Mouse (Mus musculus) CH12.LX (cell line): ENCODE data around the gene Cyp4f37. TPM values are rescaled to one million over a fixed set of nuclear protein-coding genes. Genes with fewer than 3 reads are reported as not detected.
"Not testable (repeated sequence)": the region's sequence is repeated elsewhere in the genome, so short reads cannot be mapped to it uniquely, and the experiment has no call there.

Source experiments
- DNase-seq: peaks from one replicate; pipeline ENCODE4 v3.0.0-alpha.2; 2013; ENCODE audit errors: extremely low read depth
- H3K27ac ChIP-seq: 2 replicates; pipeline ENCODE4 v1.5.1; 2012; ENCODE audit warnings: low read depth, mild to moderate bottlenecking, control low read depth, moderate library complexity; ENCODE audit not compliant: insufficient read depth
- H3K27me3 ChIP-seq: replicated peaks from 2 replicates; pipeline ENCODE3; 2012; ENCODE audit warnings: inconsistent platforms
- H3K36me3 ChIP-seq, 2 experiments: replicated peaks in 1 of 2; 2 replicates each; pipeline versions ENCODE3 to v1.6.1; 2012; ENCODE audit warnings: inconsistent platforms in 1 of 2, low read length in 1 of 2, mild to moderate bottlenecking in 1 of 2, mixed read lengths in 1 of 2, moderate library complexity in 1 of 2; ENCODE audit not compliant: control insufficient read depth in 1 of 2, insufficient read depth in 1 of 2
- H3K4me1 ChIP-seq, 2 experiments: 2 replicates each; pipeline ENCODE4 v1.6.1; 2012; ENCODE audit warnings: inconsistent platforms in 1 of 2, moderate library complexity in 1 of 2; ENCODE audit not compliant: insufficient read depth in 2 of 2, control insufficient read depth in 1 of 2
- H3K4me2 ChIP-seq: 2 replicates; pipeline ENCODE4 v1.6.1; 2012; ENCODE audit warnings: low read depth, mild to moderate bottlenecking, control low read depth; ENCODE audit not compliant: poor library complexity, insufficient read depth, severe bottlenecking
- H3K4me3 ChIP-seq, 3 experiments: fragments of 150-350 bp in 1 of 3; sonication (generic) in 1 of 3; replicated peaks in 1 of 3; 2 replicates each; pipeline versions ENCODE3 to v1.5.1; 2011 to 2012; ENCODE audit warnings: low read depth in 2 of 3, low read length in 2 of 3, mild to moderate bottlenecking in 2 of 3, moderate library complexity in 2 of 3, control low read depth in 1 of 3, improper control_type of control experiment in 1 of 3, inconsistent platforms in 1 of 3, mixed read lengths in 1 of 3; ENCODE audit not compliant: poor library complexity in 1 of 3
- H3K79me2 ChIP-seq: replicated peaks from 2 replicates; pipeline ENCODE4 v1.6.1; 2012; ENCODE audit warnings: mild to moderate bottlenecking, moderate library complexity; ENCODE audit not compliant: control insufficient read depth, poor library complexity, insufficient read depth, severe bottlenecking; ENCODE audit errors: extremely low read depth
- H3K9ac ChIP-seq: 2 replicates; pipeline ENCODE4 v1.6.1; 2012; ENCODE audit warnings: low read depth, mild to moderate bottlenecking, control low read depth, moderate library complexity; ENCODE audit not compliant: insufficient read depth
- H3K9me3 ChIP-seq: replicated peaks from 2 replicates; pipeline ENCODE3; 2012; ENCODE audit warnings: low read length, inconsistent platforms, mixed read lengths
- BHLHE40 ChIP-seq: IDR thresholded peaks from 2 replicates; pipeline ENCODE4 v1.6.1; 2011; ENCODE audit warnings: mild to moderate bottlenecking, low read depth, low read length, improper control_type of control experiment
- CHD1 ChIP-seq: IDR thresholded peaks from 2 replicates; pipeline ENCODE4 v1.6.1; 2012; ENCODE audit warnings: low read depth, low read length, improper control_type of control experiment, inconsistent platforms
- CHD2 ChIP-seq: IDR thresholded peaks from 2 replicates; pipeline ENCODE4 v1.6.1; 2011; ENCODE audit warnings: low read length, improper control_type of control experiment
- CTCF ChIP-seq, 2 experiments: IDR thresholded peaks in 1 of 2; conservative IDR thresholded peaks in 1 of 2; 2 replicates each; pipeline ENCODE4 v1.5.1; 2011 to 2012; ENCODE audit warnings: low read depth in 2 of 2, low read length in 2 of 2, improper control_type of control experiment in 1 of 2, inconsistent platforms in 1 of 2, mild to moderate bottlenecking in 1 of 2, moderate library complexity in 1 of 2
- E2F4 ChIP-seq: IDR thresholded peaks from 2 replicates; pipeline ENCODE4 v1.6.1; 2011; ENCODE audit warnings: low read depth, low read length, improper control_type of control experiment; ENCODE audit not compliant: insufficient replicate concordance
- ELF1 ChIP-seq: IDR thresholded peaks from 2 replicates; pipeline ENCODE4 v1.6.1; 2014; ENCODE audit warnings: low read depth, mild to moderate bottlenecking, inconsistent platforms, low read length, improper control_type of control experiment
- EP300 ChIP-seq: IDR thresholded peaks from 2 replicates; pipeline ENCODE4 v1.6.1; 2011; ENCODE audit warnings: low read length, improper control_type of control experiment
- ETS1 ChIP-seq: conservative IDR thresholded peaks from 2 replicates; pipeline ENCODE4 v1.6.1; 2012; ENCODE audit warnings: low read depth, mild to moderate bottlenecking, inconsistent platforms, low read length, improper control_type of control experiment, moderate library complexity
- IRF4 ChIP-seq: IDR thresholded peaks from 2 replicates; pipeline ENCODE4 v1.6.1; 2014; ENCODE audit warnings: low read depth, mild to moderate bottlenecking, inconsistent platforms, low read length, improper control_type of control experiment
- JUN ChIP-seq: IDR thresholded peaks from 2 replicates; pipeline ENCODE4 v1.6.1; 2011; ENCODE audit warnings: low read depth, mild to moderate bottlenecking, low read length, improper control_type of control experiment, moderate library complexity; ENCODE audit not compliant: insufficient read depth
- JUND ChIP-seq: conservative IDR thresholded peaks from 2 replicates; pipeline ENCODE4 v1.6.1; 2011; ENCODE audit warnings: low read depth, low read length, improper control_type of control experiment
- KAT2A ChIP-seq: IDR thresholded peaks from 2 replicates; pipeline ENCODE4 v1.6.1; 2012; ENCODE audit warnings: low read length, improper control_type of control experiment, inconsistent platforms; ENCODE audit not compliant: insufficient replicate concordance
- MAFK ChIP-seq: IDR thresholded peaks from 2 replicates; pipeline ENCODE4 v1.6.1; 2011; ENCODE audit warnings: low read length, improper control_type of control experiment; ENCODE audit not compliant: insufficient replicate concordance
- MAX ChIP-seq: IDR thresholded peaks from 2 replicates; pipeline ENCODE4 v1.6.1; 2011; ENCODE audit warnings: low read length, improper control_type of control experiment
- MAZ ChIP-seq: IDR thresholded peaks from 2 replicates; pipeline ENCODE4 v1.6.1; 2012; ENCODE audit warnings: low read depth, mild to moderate bottlenecking, inconsistent platforms, low read length, improper control_type of control experiment, moderate library complexity
- MEF2A ChIP-seq: IDR thresholded peaks from 2 replicates; pipeline ENCODE4 v1.6.1; 2014; ENCODE audit warnings: low read depth, mild to moderate bottlenecking, inconsistent platforms, low read length, improper control_type of control experiment, borderline replicate concordance
- MXI1 ChIP-seq: IDR thresholded peaks from 2 replicates; pipeline ENCODE4 v1.6.1; 2011; ENCODE audit warnings: mild to moderate bottlenecking, low read depth, low read length, improper control_type of control experiment
- MYC ChIP-seq: IDR thresholded peaks from 2 replicates; pipeline ENCODE4 v1.6.1; 2011; ENCODE audit warnings: low read depth, mild to moderate bottlenecking, improper control_type of control experiment, low read length
- NRF1 ChIP-seq: IDR thresholded peaks from 2 replicates; pipeline ENCODE4 v1.6.1; 2014; ENCODE audit warnings: low read depth, mild to moderate bottlenecking, inconsistent platforms, low read length, improper control_type of control experiment, moderate library complexity
- PAX5 ChIP-seq: IDR thresholded peaks from 2 replicates; pipeline ENCODE4 v1.6.1; 2012; ENCODE audit warnings: low read length, inconsistent platforms, mixed read lengths
- POLR2A ChIP-seq: IDR thresholded peaks from 2 replicates; pipeline ENCODE4 v1.6.1; 2011; ENCODE audit warnings: low read depth, mild to moderate bottlenecking, improper control_type of control experiment, low read length
- POLR2AphosphoS2 ChIP-seq: IDR thresholded peaks from 2 replicates; pipeline ENCODE4 v1.6.1; 2011; ENCODE audit warnings: low read depth, low read length, improper control_type of control experiment
- RAD21 ChIP-seq: IDR thresholded peaks from 2 replicates; pipeline ENCODE4 v1.6.1; 2011; ENCODE audit warnings: low read depth, mild to moderate bottlenecking, low read length, improper control_type of control experiment, moderate library complexity
- RCOR1 ChIP-seq: conservative IDR thresholded peaks from 2 replicates; pipeline ENCODE4 v1.6.1; 2012; ENCODE audit warnings: low read depth, mild to moderate bottlenecking, inconsistent platforms, low read length, improper control_type of control experiment
- SIN3A ChIP-seq: IDR thresholded peaks from 2 replicates; pipeline ENCODE4 v1.6.1; 2012; ENCODE audit warnings: low read length, improper control_type of control experiment, inconsistent platforms
- SMC3 ChIP-seq: IDR thresholded peaks from 2 replicates; pipeline ENCODE4 v1.6.1; 2011; ENCODE audit warnings: low read depth, low read length, improper control_type of control experiment
- TCF12 ChIP-seq: IDR thresholded peaks from 2 replicates; pipeline ENCODE4 v1.6.1; 2014; ENCODE audit warnings: low read depth, mild to moderate bottlenecking, inconsistent platforms, low read length, improper control_type of control experiment
- UBTF ChIP-seq: IDR thresholded peaks from 2 replicates; pipeline ENCODE4 v1.6.1; 2012; ENCODE audit warnings: low read depth, mild to moderate bottlenecking, inconsistent platforms, low read length, improper control_type of control experiment, moderate library complexity
- USF1 ChIP-seq: IDR thresholded peaks from 2 replicates; pipeline ENCODE4 v1.6.1; 2014; ENCODE audit warnings: low read depth, mild to moderate bottlenecking, inconsistent platforms, low read length, improper control_type of control experiment
- USF2 ChIP-seq: conservative IDR thresholded peaks from 2 replicates; pipeline ENCODE4 v1.6.1; 2011; ENCODE audit warnings: low read depth, low read length, improper control_type of control experiment
- ZC3H11A ChIP-seq: IDR thresholded peaks from 2 replicates; pipeline ENCODE4 v1.6.1; 2012; ENCODE audit warnings: low read depth, mild to moderate bottlenecking, inconsistent platforms, low read length, improper control_type of control experiment
- ZMIZ1 ChIP-seq: IDR thresholded peaks from 2 replicates; pipeline ENCODE4 v1.6.1; 2012; ENCODE audit warnings: low read depth, mild to moderate bottlenecking, inconsistent platforms, low read length, improper control_type of control experiment
- dilution Hi-C: fragments of 300-500 bp; cut with MboI; formaldehyde crosslinking; loops from 2 replicates; pipeline ENCODE4 v1.14.3; 2020; ENCODE audit warnings: low sequenced_read_pairs; ENCODE audit not compliant: extremely low pct_unique_long_range_greater_than_20kb, extremely low pct_ligation_motif_present
- in situ Hi-C: fragments of 300-500 bp; cut with MboI; formaldehyde crosslinking; loops from 3 replicates; pipeline ENCODE4 v1.14.3; 2019; ENCODE audit warnings: low sequenced_read_pairs, low pct_ligation_motif_present, low pct_unique_long_range_greater_than_20kb, mixed read lengths
- polyA plus RNA-seq: library from polyadenylated mRNA; unstranded; fragments of >175 nt; gene quantifications from 2 replicates; pipeline ENCODE4 v1.2.1, GENCODE M21; 2012; ENCODE audit warnings: low read depth; ENCODE audit not compliant: insufficient read length
- total RNA-seq, 2 experiments: library from RNA; depleted of rRNA; stranded (reverse); fragments of 300-350 nt in 1 of 2; fragments of >200 nt in 1 of 2; gene quantifications; 2 replicates each; pipeline ENCODE4 v1.2.3; 2012 to 2014

Gene Cyp4f37
- total and polyA plus RNA-seq, 3 experiments, result 0.28 to 0.60 (median 0.34) TPM

GRCm38 (mm10) chr17:32634242-32634971, 13.3 kb downstream of the Cyp4f37 start:
- H3K27me3 ChIP-seq, H3K36me3 ChIP-seq, H3K9me3 ChIP-seq, in situ Hi-C loops, dilution Hi-C loops, H3K79me2 ChIP-seq, H3K27ac ChIP-seq: not testable (repeated sequence)
- TF ChIP-seq MAZ, result peak; percentile 4; the same call in 1 of the 2 replicates
- peak; percentile 15 for DNase-seq
- peak overlapping the region; percentile 63 for H3K4me2 ChIP-seq
- peak overlapping the region; percentile 56 for H3K9ac ChIP-seq
- H3K4me3 ChIP-seq, result peak overlapping the region; percentile 64 to 66 (median 65)
- peaks cover 3 to 11% of the 10 kb centered on the region in 2 experiments; a peak in 2 of 4 replicates for H3K4me1 ChIP-seq

- peak overlapping the region; percentile 58 for H3K9ac ChIP-seq
- peak overlapping the region; percentile 64 to 66 (median 65) for H3K4me3 ChIP-seq
- no peaks in the 10 kb centered on the region for H3K36me3 ChIP-seq
- H3K27me3 ChIP-seq, result no peaks in the 10 kb centered on the region
- peak; percentile 97 for DNase-seq
- H3K79me2 ChIP-seq, result no peaks in the 10 kb centered on the region
- in situ Hi-C loops (no loop called here), dilution Hi-C loops (no loop called here)
- no peak overlapping the region for H3K27ac ChIP-seq
- peaks cover 3 to 9% of the 10 kb centered on the region in 2 experiments; a peak in 2 of 4 replicates for H3K4me1 ChIP-seq
- H3K4me2 ChIP-seq, result peak overlapping the region; percentile 63
- no peaks in the 10 kb centered on the region for H3K9me3 ChIP-seq
- TF ChIP-seq USF2 (no peak), JUN (no peak), ELF1 (peak; percentile 95), BHLHE40 (no peak), POLR2AphosphoS2 (no peak), EP300 (no peak), SIN3A (peak; percentile 59; the same call in 1 of the 2 replicates), CTCF (conservative IDR thresholded peaks at IDR 0.05 in 1 of 2, IDR thresholded peaks at IDR 0.05 in 1 of 2; ENCODE audit: low read depth in 2 of 2, low read length in 2 of 2) (peak; percentile 78 to 96), RAD21 (peak; percentile 91), MAZ (no peak), NRF1 (0 out of 2 replicates have a peak, but pooled peaks have one; percentile 30), KAT2A (no peak), ZC3H11A (no peak; the same call in 1 of the 2 replicates), RCOR1 (no peak), UBTF (no peak), IRF4 (peak; percentile 77; the same call in 1 of the 2 replicates), ETS1 (no peak), PAX5 (no peak), CHD1 (no peak), E2F4 (no peak), USF1 (no peak), MYC (0 out of 2 replicates have a peak, but pooled peaks have one; percentile 38), CHD2 (no peak), ZMIZ1 (no peak), JUND (peak; percentile 13; the same call in 1 of the 2 replicates), MEF2A (no peak), MAFK (no peak), TCF12 (peak; percentile 45; the same call in 1 of the 2 replicates), POLR2A (peak; percentile 74), MXI1 (no peak; the same call in 1 of the 2 replicates), SMC3 (peak; percentile 81), MAX (0 out of 2 replicates have a peak, but pooled peaks have one; percentile 22)
Measured at GRCm38 (mm10) chr17:32634972-32635314, 13.8 kb downstream of the Cyp4f37 start.
